Mouse (Mus musculus): ENCODE results near the gene Ccdc91. TPM values are rescaled to one million over a fixed set of nuclear protein-coding genes. Genes with fewer than 3 reads are reported as not detected.

Ccdc91 gene
- total and polyA plus RNA-seq, 3 experiments: 12.0 to 15.6 (median 14.4) TPM

GRCm38 (mm10) chr6:147646401-147646968 lies 170.9 kb downstream of the Ccdc91 start:
- H3K4me1 ChIP-seq (ENCODE audit: control insufficient read depth in 1 of 2, insufficient read depth in 2 of 2): 0 out of 4 replicates have a peak, but pooled peaks cover 0 to 3% of the 10 kb centered on the region in 2 experiments
- TF ChIP-seq KAT2A (IDR thresholded peaks at IDR 0.05; ENCODE audit: insufficient replicate concordance, low read length) (no peak), ZKSCAN1 (IDR thresholded peaks at IDR 0.05; ENCODE audit: borderline replicate concordance, low read depth, low read length) (no peak), SMC3 (IDR thresholded peaks at IDR 0.05; ENCODE audit: low read depth, low read length) (no peak), HCFC1 (IDR thresholded peaks at IDR 0.05; ENCODE audit: low read depth, low read length) (no peak)
- H3K9me3 ChIP-seq (replicated peaks; ENCODE audit: low read length): no peaks in the 10 kb centered on the region
- H3K27ac ChIP-seq (ENCODE audit: insufficient read depth, low read depth): no peak overlapping the region
- in situ Hi-C loops (cut with MboI; ENCODE audit: low pct_ligation_motif_present, low pct_unique_long_range_greater_than_20kb, low sequenced_read_pairs) (no loop called here), dilution Hi-C loops (cut with MboI; ENCODE audit: extremely low pct_ligation_motif_present, extremely low pct_unique_long_range_greater_than_20kb, low sequenced_read_pairs) (no loop called here)
- no peaks in the 10 kb centered on the region for H3K27me3 ChIP-seq (replicated peaks)
- no peak overlapping the region for H3K4me2 ChIP-seq (ENCODE audit: insufficient read depth, low read depth, poor library complexity, severe bottlenecking)
- no peak overlapping the region for H3K9ac ChIP-seq (ENCODE audit: insufficient read depth, low read depth)
- DNase-seq (ENCODE audit: extremely low read depth): no peak
- no peak overlapping the region for H3K4me3 ChIP-seq (replicated peaks in 1 of 3; ENCODE audit: low read depth in 2 of 3, low read length in 2 of 3, poor library complexity in 1 of 3)
- no peaks in the 10 kb centered on the region for H3K79me2 ChIP-seq (replicated peaks; ENCODE audit: control insufficient read depth, extremely low read depth, insufficient read depth, poor library complexity, severe bottlenecking)
- no peaks in the 10 kb centered on the region for H3K36me3 ChIP-seq (replicated peaks in 1 of 2; ENCODE audit: control insufficient read depth in 1 of 2, insufficient read depth in 1 of 2, low read length in 1 of 2)

DNA sequence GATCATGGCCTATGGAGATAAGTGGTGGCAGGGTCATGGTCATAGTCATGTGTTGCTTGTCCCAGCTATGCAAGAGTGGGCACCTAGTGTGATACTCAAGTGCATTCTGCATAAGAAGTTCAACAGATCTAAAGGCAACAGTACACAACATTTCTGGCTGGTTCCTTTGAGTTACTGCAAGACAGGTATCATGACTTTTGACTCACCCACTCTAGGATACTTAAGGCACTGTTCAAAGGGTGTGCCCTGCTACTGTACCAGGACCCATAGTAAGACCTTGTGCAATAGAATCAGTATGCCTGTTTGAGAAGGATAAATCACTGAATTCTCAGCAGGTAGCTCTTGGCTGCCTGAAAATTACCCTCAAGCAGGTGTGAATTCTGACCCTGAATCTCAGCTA lies 182.4 kb downstream of the Ccdc91 start:
- Histone ChIP-seq H3K4me3 (replicated peaks in 1 of 3; ENCODE audit: low read depth in 2 of 3, low read length in 2 of 3, poor library complexity in 1 of 3) (no peak overlapping the region), H3K27ac (ENCODE audit: insufficient read depth, low read depth) (no peak overlapping the region), H3K36me3 (replicated peaks in 1 of 2; ENCODE audit: control insufficient read depth in 1 of 2, insufficient read depth in 1 of 2, low read length in 1 of 2) (no peaks in the 10 kb centered on the region), H3K4me2 (ENCODE audit: insufficient read depth, low read depth, poor library complexity, severe bottlenecking) (no peak overlapping the region), H3K4me1 (ENCODE audit: control insufficient read depth in 1 of 2, insufficient read depth in 2 of 2) (no peaks in the 10 kb centered on the region), H3K79me2 (replicated peaks; ENCODE audit: control insufficient read depth, extremely low read depth, insufficient read depth, poor library complexity, severe bottlenecking) (no peaks in the 10 kb centered on the region), H3K27me3 (replicated peaks) (no peaks in the 10 kb centered on the region), H3K9me3 (replicated peaks; ENCODE audit: low read length) (no peaks in the 10 kb centered on the region), H3K9ac (ENCODE audit: insufficient read depth, low read depth) (no peak overlapping the region)
- dilution Hi-C loops (cut with MboI; ENCODE audit: extremely low pct_ligation_motif_present, extremely low pct_unique_long_range_greater_than_20kb, low sequenced_read_pairs) (no loop called here), in situ Hi-C loops (cut with MboI; ENCODE audit: low pct_ligation_motif_present, low pct_unique_long_range_greater_than_20kb, low sequenced_read_pairs) (no loop called here)
- no peak for TF ChIP-seq RCOR1 (conservative IDR thresholded peaks at IDR 0.05; ENCODE audit: low read depth, low read length)
- no peak for TF ChIP-seq MXI1 (IDR thresholded peaks at IDR 0.05; ENCODE audit: low read depth, low read length)
- TF ChIP-seq USF1 (IDR thresholded peaks at IDR 0.05; ENCODE audit: low read depth, low read length): no peak
- no peak for TF ChIP-seq ETS1 (conservative IDR thresholded peaks at IDR 0.05; ENCODE audit: low read depth, low read length)
- no peak for TF ChIP-seq BHLHE40 (IDR thresholded peaks at IDR 0.05; ENCODE audit: low read depth, low read length)
- no peak for TF ChIP-seq MAZ (IDR thresholded peaks at IDR 0.05; ENCODE audit: low read depth, low read length)
- TF ChIP-seq HCFC1 (IDR thresholded peaks at IDR 0.05; ENCODE audit: low read depth, low read length): no peak
- TF ChIP-seq TCF12 (IDR thresholded peaks at IDR 0.05; ENCODE audit: low read depth, low read length): no peak
- no peak for DNase-seq (ENCODE audit: extremely low read depth)

- no peaks in the 10 kb centered on the region for H3K4me1 ChIP-seq (ENCODE audit: control insufficient read depth in 1 of 2, insufficient read depth in 2 of 2)
- H3K4me2 ChIP-seq (ENCODE audit: insufficient read depth, low read depth, poor library complexity, severe bottlenecking): no peak overlapping the region
- no peak overlapping the region for H3K27ac ChIP-seq (ENCODE audit: insufficient read depth, low read depth)
- no peaks in the 10 kb centered on the region for H3K79me2 ChIP-seq (replicated peaks; ENCODE audit: control insufficient read depth, extremely low read depth, insufficient read depth, poor library complexity, severe bottlenecking)
- H3K27me3 ChIP-seq (replicated peaks): no peaks in the 10 kb centered on the region
- no peak for DNase-seq (ENCODE audit: extremely low read depth)
- no peaks in the 10 kb centered on the region for H3K36me3 ChIP-seq (replicated peaks in 1 of 2; ENCODE audit: control insufficient read depth in 1 of 2, insufficient read depth in 1 of 2, low read length in 1 of 2)
- H3K9me3 ChIP-seq (replicated peaks; ENCODE audit: low read length): no peaks in the 10 kb centered on the region
- H3K9ac ChIP-seq (ENCODE audit: insufficient read depth, low read depth): no peak overlapping the region
- dilution Hi-C loops (cut with MboI; ENCODE audit: extremely low pct_ligation_motif_present, extremely low pct_unique_long_range_greater_than_20kb, low sequenced_read_pairs) (no loop called here), in situ Hi-C loops (cut with MboI; ENCODE audit: low pct_ligation_motif_present, low pct_unique_long_range_greater_than_20kb, low sequenced_read_pairs) (no loop called here)
- H3K4me3 ChIP-seq (replicated peaks in 1 of 3; ENCODE audit: low read depth in 2 of 3, low read length in 2 of 3, poor library complexity in 1 of 3): no peak overlapping the region
- TF ChIP-seq HCFC1 (IDR thresholded peaks at IDR 0.05; ENCODE audit: low read depth, low read length) (no peak), GABPA (IDR thresholded peaks at IDR 0.05; ENCODE audit: insufficient replicate concordance, low read depth, low read length) (no peak), ZKSCAN1 (IDR thresholded peaks at IDR 0.05; ENCODE audit: borderline replicate concordance, low read depth, low read length) (no peak)
These were observed 185.1 kb downstream of the Ccdc91 start for GRCm38 (mm10) chr6:147660718-147661117.
